Mouse (Mus musculus) hindbrain, postnatal 0 days (tissue): ENCODE results near the gene Sorbs1. TPM values are rescaled to one million over a fixed set of nuclear protein-coding genes. Genes with fewer than 3 reads are reported as not detected.

Source experiments
- ATAC-seq: fragments of 200-750 bp; cut with Nextera tagmentation; 2 replicates; pipeline ENCODE4 v1.8.0; 2017; ENCODE audit warnings: mild to moderate bottlenecking, moderate TSS enrichment, moderate library complexity
- DNase-seq: peaks from one replicate; pipeline ENCODE4 v3.0.0-alpha.2; 2015; ENCODE audit warnings: low spot score
- H3K27ac ChIP-seq: fragments of 300-500 bp; sonication (generic); 2 replicates; pipeline ENCODE4 v1.5.1; 2014; ENCODE audit warnings: mild to moderate bottlenecking
- H3K27me3 ChIP-seq: fragments of 300-500 bp; sonication (generic); 2 replicates; pipeline ENCODE4 v1.6.1; 2014; ENCODE audit warnings: low read length, mixed read lengths; ENCODE audit not compliant: insufficient read depth
- H3K36me3 ChIP-seq: fragments of 300-500 bp; sonication (generic); 2 replicates; pipeline ENCODE4 v1.6.1; 2014; ENCODE audit warnings: low read length, mixed read lengths; ENCODE audit not compliant: insufficient read depth
- H3K4me1 ChIP-seq: fragments of 300-500 bp; sonication (generic); 2 replicates; pipeline ENCODE4 v1.6.1; 2014; ENCODE audit warnings: antibody characterized with exemption, low read length, mixed read lengths; ENCODE audit not compliant: insufficient read depth
- H3K4me2 ChIP-seq: fragments of 300-500 bp; sonication (generic); 2 replicates; pipeline ENCODE4 v1.6.1; 2014; ENCODE audit warnings: low read depth, mild to moderate bottlenecking, low read length, moderate library complexity, mixed read lengths
- H3K4me3 ChIP-seq: fragments of 300-500 bp; sonication (generic); 2 replicates; pipeline ENCODE4 v1.5.1; 2014; ENCODE audit warnings: low read length
- H3K9ac ChIP-seq: fragments of 300-500 bp; sonication (generic); replicated peaks from 2 replicates; pipeline ENCODE4 v1.6.1; 2014; ENCODE audit warnings: mild to moderate bottlenecking, low read length, moderate library complexity, mixed read lengths
- H3K9me3 ChIP-seq: fragments of 300-500 bp; sonication (generic); 2 replicates; pipeline ENCODE4 v1.6.1; 2016; ENCODE audit warnings: low read length, mixed read lengths
- CTCF ChIP-seq: IDR thresholded peaks from 2 replicates; pipeline ENCODE4 v1.5.1; 2016; ENCODE audit warnings: antibody characterized with exemption, control low read depth, low read depth
- WGBS: fragments of 180-500 bp; shearing (Covaris S2); extraction: QIAGEN DNeasy Blood & Tissue Kit; methylation state at CpG from one replicate; pipeline ENCODE4 v1.1.7; 2014; 5-methylcytosine and 5-hydroxymethylcytosine counted together
- polyA plus RNA-seq: library from polyadenylated mRNA; unstranded; fragments of >200 nt; fragmentation: Nextera tagmentation; extraction: Ambion mirVana; gene quantifications from 2 replicates; pipeline ENCODE4 v1.2.1, GENCODE M21; 2015
- total RNA-seq: library from RNA; depleted of rRNA; stranded (reverse); fragments of >200 nt; gene quantifications from 2 replicates; pipeline ENCODE4 v1.2.3, GENCODE M21; 2014

Gene Sorbs1
- total and polyA plus RNA-seq, 2 experiments from 2014 or later = 52.4 to 70.4 TPM

GRCm38 (mm10) chr19:40376566-40377281 is 136.9 kb downstream of the Sorbs1 start:
- ATAC-seq (no peak), DNase-seq (no peak)
- WGBS = 66% methylated on average over 21 of the region's 21 CpGs
- Histone ChIP-seq H3K4me1 (peaks cover 5% of the 10 kb centered on the region; the same call in 1 of the 2 replicates), H3K9me3 (no peaks in the 10 kb centered on the region), H3K9ac (no peak overlapping the region), H3K36me3 (peaks cover 5% of the 10 kb centered on the region; the same call in 1 of the 2 replicates), H3K4me2 (no peak overlapping the region), H3K4me3 (no peak overlapping the region), H3K27ac (no peak overlapping the region), H3K27me3 (no peaks in the 10 kb centered on the region)
- TF ChIP-seq CTCF = no peak

GRCm38 (mm10) chr19:40374720-40375119 is 138.9 kb downstream of the Sorbs1 start:
- Histone ChIP-seq H3K9ac (no peak overlapping the region), H3K36me3 (0 out of 2 replicates have a peak, but pooled peaks cover 2% of the 10 kb centered on the region), H3K4me2 (no peak overlapping the region), H3K4me3 (no peak overlapping the region), H3K27ac (no peak overlapping the region), H3K27me3 (no peaks in the 10 kb centered on the region), H3K9me3 (no peaks in the 10 kb centered on the region), H3K4me1 (no peaks in the 10 kb centered on the region; the same call in 1 of the 2 replicates)
- no peak for DNase-seq
- WGBS = 88% methylated on average over 2 of the region's 2 CpGs
- no peak for ATAC-seq
- TF ChIP-seq CTCF = no peak

- H3K4me2 ChIP-seq = no peak overlapping the region
- 77% methylated on average over 5 of the region's 5 CpGs for WGBS
- peak overlapping the region; percentile 62 for H3K27ac ChIP-seq
- DNase-seq (no peak), ATAC-seq (peak; percentile 62)
- no peak for TF ChIP-seq CTCF
- H3K9me3 ChIP-seq = no peaks in the 10 kb centered on the region
- no peak overlapping the region for H3K9ac ChIP-seq
- peaks cover 9% of the 10 kb centered on the region; the same call in 1 of the 2 replicates for H3K36me3 ChIP-seq
- no peak overlapping the region for H3K4me3 ChIP-seq
- no peaks in the 10 kb centered on the region; the same call in none of the 2 replicates for H3K4me1 ChIP-seq
- H3K27me3 ChIP-seq = no peaks in the 10 kb centered on the region
These were observed 140.9 kb downstream of the Sorbs1 start for GRCm38 (mm10) chr19:40372679-40373078.

GRCm38 (mm10) chr19:40371866-40372265 is 141.7 kb downstream of the Sorbs1 start:
- Histone ChIP-seq H3K36me3 (peaks cover 9% of the 10 kb centered on the region; the same call in 1 of the 2 replicates), H3K27me3 (no peaks in the 10 kb centered on the region), H3K9ac (no peak overlapping the region), H3K4me2 (no peak overlapping the region), H3K4me3 (no peak overlapping the region), H3K4me1 (no peaks in the 10 kb centered on the region; the same call in 1 of the 2 replicates), H3K9me3 (no peaks in the 10 kb centered on the region), H3K27ac (peak overlapping the region; percentile 62)
- WGBS = 35% methylated on average over 4 of the region's 4 CpGs
- ATAC-seq (no peak), DNase-seq (no peak)
- no peak for TF ChIP-seq CTCF

- Histone ChIP-seq H3K4me3 (no peak overlapping the region), H3K4me1 (peaks cover 3% of the 10 kb centered on the region; the same call in 1 of the 2 replicates), H3K9me3 (no peaks in the 10 kb centered on the region), H3K27ac (peak overlapping the region; percentile 29; the same call in 1 of the 2 replicates), H3K4me2 (no peak overlapping the region), H3K27me3 (no peaks in the 10 kb centered on the region), H3K9ac (0 out of 2 replicates have a peak overlapping the region, but pooled peaks have one; percentile 2), H3K36me3 (peaks cover 6% of the 10 kb centered on the region; the same call in 1 of the 2 replicates)
- DNase-seq = no peak
- WGBS = 62% methylated on average over 18 of the region's 18 CpGs
- no peak for ATAC-seq
- TF ChIP-seq CTCF = peak; percentile 33; the same call in 1 of the 2 replicates
These were observed 143.4 kb downstream of the Sorbs1 start for GRCm38 (mm10) chr19:40369852-40370811.

- no peak overlapping the region for H3K27ac ChIP-seq
- H3K9me3 ChIP-seq = no peaks in the 10 kb centered on the region
- H3K27me3 ChIP-seq = no peaks in the 10 kb centered on the region
- no peak for DNase-seq
- no peak overlapping the region for H3K4me2 ChIP-seq
- H3K9ac ChIP-seq = no peak overlapping the region
- peaks cover 3% of the 10 kb centered on the region; the same call in 1 of the 2 replicates for H3K4me1 ChIP-seq
- TF ChIP-seq CTCF = no peak
- peaks cover 14% of the 10 kb centered on the region; the same call in 1 of the 2 replicates for H3K36me3 ChIP-seq
- WGBS = 79% methylated on average over 2 of the region's 2 CpGs
- no peak overlapping the region for H3K4me3 ChIP-seq
- ATAC-seq = no peak
These were observed 145.1 kb downstream of the Sorbs1 start for GRCm38 (mm10) chr19:40368517-40368916.
